24 mouse cellular contexts compared by ENCODE assay signal in the genomic region with DNA sequence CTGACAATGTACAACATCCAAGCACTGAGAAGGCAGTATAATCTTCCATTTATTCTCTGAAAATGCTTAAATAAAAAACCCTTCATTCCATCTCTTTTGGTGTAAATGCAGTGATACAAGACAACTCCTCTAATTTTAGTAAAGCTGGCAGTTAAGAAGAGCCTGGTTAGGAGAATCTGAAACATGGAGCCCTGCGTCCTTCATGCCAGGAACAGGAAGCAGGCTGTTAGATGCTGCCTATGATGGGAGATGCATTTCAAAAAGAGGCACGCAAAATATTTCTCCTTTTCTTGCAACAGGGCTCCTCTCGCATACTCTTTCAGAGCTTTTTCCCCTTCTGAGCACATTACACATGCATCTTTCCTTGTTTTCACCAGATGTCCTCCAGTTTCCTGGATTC.
A peak's percentile ranks its signal among the peaks of the same experiment; 100 is the strongest.
DNase-seq lines count a peak whose midpoint lies in the region; ATAC-seq and TF ChIP-seq lines count a peak whose summit lies in the region.
"Had no signal": no experiment of that assay in that cellular context is flagged by ENCODE, and none has a peak within 500 bp of the region (broad histone marks: within the 10 kb centered on the region; RNA-seq: fewer than 3 reads in every experiment).

No protein-coding gene starts in this region.

- H3K36me3 ChIP-seq in forebrain, postnatal 0 days (ENCODE audit: insufficient read depth): no peaks in the 10 kb centered on the region
- no peaks in the 10 kb centered on the region for H3K36me3 ChIP-seq in forebrain, embryonic 10.5 days (replicated peaks)
- H3K36me3 ChIP-seq: embryonic facial prominence, embryonic 12.5 days; embryonic facial prominence, embryonic 15.5 days; heart, embryonic 13.5 days had no signal

- H3K4me1 ChIP-seq in forebrain, postnatal 0 days (ENCODE audit: insufficient read depth): no peaks in the 10 kb centered on the region
- no peaks in the 10 kb centered on the region for H3K4me1 ChIP-seq in forebrain, embryonic 10.5 days
- H3K4me1 ChIP-seq: embryonic facial prominence, embryonic 12.5 days; embryonic facial prominence, embryonic 15.5 days; forebrain, embryonic 13.5 days had no signal

- no peak overlapping the region for H3K9ac ChIP-seq in forebrain, postnatal 0 days
- H3K9ac ChIP-seq: embryonic facial prominence, embryonic 12.5 days; embryonic facial prominence, embryonic 15.5 days; forebrain, embryonic 13.5 days; heart, embryonic 13.5 days; hindbrain, embryonic 14.5 days had no signal

- H3K9me3 ChIP-seq in forebrain, postnatal 0 days (ENCODE audit: low read length): no peaks in the 10 kb centered on the region
- no peaks in the 10 kb centered on the region for H3K9me3 ChIP-seq in forebrain, embryonic 10.5 days
- H3K9me3 ChIP-seq: embryonic facial prominence, embryonic 12.5 days; embryonic facial prominence, embryonic 15.5 days; forebrain, embryonic 13.5 days; heart, embryonic 13.5 days had no signal

- H3K27me3 ChIP-seq in forebrain, postnatal 0 days (ENCODE audit: insufficient read depth, low read length): no peaks in the 10 kb centered on the region
- no peaks in the 10 kb centered on the region for H3K27me3 ChIP-seq in forebrain, embryonic 10.5 days (ENCODE audit: poor library complexity, severe bottlenecking)
- H3K27me3 ChIP-seq: embryonic facial prominence, embryonic 12.5 days; embryonic facial prominence, embryonic 15.5 days; forebrain, embryonic 13.5 days; heart, embryonic 13.5 days had no signal

- peak; percentile 21 for DNase-seq in cerebellum, adult 9-11 months
- no peak for DNase-seq in cerebellum, adult 9-10 months
- DNase-seq in forebrain, postnatal 0 days: peak; percentile 32
- no peak for DNase-seq in forebrain, embryonic 10.5 days (ENCODE audit: extremely low spot score, low spot score)
- DNase-seq in layer of hippocampus, adult 2 months (ENCODE audit: low spot score in 2 of 2): peak; percentile 15 to 17
- DNase-seq in layer of hippocampus, postnatal 25 days (ENCODE audit: extremely low spot score in 1 of 2, low spot score in 1 of 2): no peak
- DNase-seq in lung, postnatal 36 days: peak; percentile 3
- no peak for DNase-seq in lung, postnatal 10 days
- DNase-seq: adrenal gland, adult 8-10 months; adrenal gland, postnatal 25 days; gastrocnemius, adult 2 months; gastrocnemius, postnatal 14 days; heart, adult 18-20 months; heart, postnatal 14 days; heart, postnatal 4 days had no signal

- 69% methylated on average over 3 of the region's 3 CpGs for WGBS in forebrain, postnatal 0 days
- 92% methylated on average over 3 of the region's 3 CpGs for WGBS in forebrain, embryonic 10.5 days

- TF ChIP-seq CTCF in forebrain, postnatal 0 days (IDR thresholded peaks at IDR 0.05; ENCODE audit: low read depth): no peak
- TF ChIP-seq CTCF in layer of hippocampus, adult 2 months (conservative IDR thresholded peaks at IDR 0.05): no peak

- no peak overlapping the region for H3K4me3 ChIP-seq in forebrain, postnatal 0 days (ENCODE audit: low read depth, low read length)
- no peak overlapping the region for H3K4me3 ChIP-seq in forebrain, embryonic 10.5 days
- H3K4me3 ChIP-seq in layer of hippocampus, adult 2 months: no peak overlapping the region
- H3K4me3 ChIP-seq: embryonic facial prominence, embryonic 12.5 days; embryonic facial prominence, embryonic 15.5 days; forebrain, embryonic 13.5 days; gastrocnemius, adult 2 months; heart, embryonic 13.5 days had no signal

- ATAC-seq in forebrain, postnatal 0 days: peak; percentile 69
- ATAC-seq: activated CD4-positive, CD25-positive, alpha-beta regulatory T cell, adult 4 months; forebrain, embryonic 13.5 days; hindbrain, postnatal 0 days; inflammation-experienced regulatory T-cells, adult 6 months; intestine, embryonic 16.5 days had no signal

- H3K27ac ChIP-seq in forebrain, postnatal 0 days (ENCODE audit: low read depth, low read length): peak overlapping the region; percentile 29; the same call in 1 of the 2 replicates
- H3K27ac ChIP-seq in forebrain, embryonic 10.5 days: no peak overlapping the region
- H3K27ac ChIP-seq in layer of hippocampus, adult 2 months: peak overlapping the region; percentile 71
- H3K27ac ChIP-seq: embryonic facial prominence, embryonic 12.5 days; embryonic facial prominence, embryonic 15.5 days; forebrain, embryonic 13.5 days; gastrocnemius, adult 2 months; heart, embryonic 13.5 days; hindbrain, embryonic 14.5 days; hindbrain, postnatal 0 days had no signal

- H3K4me2 ChIP-seq in forebrain, postnatal 0 days (ENCODE audit: low read depth): no peak overlapping the region
- H3K4me2 ChIP-seq: embryonic facial prominence, embryonic 12.5 days; embryonic facial prominence, embryonic 15.5 days; forebrain, embryonic 13.5 days; heart, embryonic 13.5 days; hindbrain, embryonic 14.5 days had no signal

Comparison
In these comparisons a context has a peak if more than half of its experiments do, and no peak if none do; other contexts are left out.
1. DNase-seq: peak in cerebellum, adult 9-11 months (single experiment), forebrain, postnatal 0 days (single experiment), layer of hippocampus, adult 2 months (2 of 2) and lung, postnatal 36 days (single experiment); none in cerebellum, adult 9-10 months (single experiment), forebrain, embryonic 10.5 days (single experiment), layer of hippocampus, postnatal 25 days (0 of 2) and lung, postnatal 10 days (single experiment).